Mouse (Mus musculus) liver, adult 2 months (tissue): ENCODE data around the gene Tdrd3.

Experiments used
- CTCF ChIP-seq: fragments of 200-500 bp; IDR thresholded peaks from 2 replicates; pipeline ENCODE4 v1.5.1; 2011; ENCODE audit warnings: low read depth, low read length, control low read depth
- POLR2A ChIP-seq: fragments of 200-500 bp; IDR thresholded peaks from 2 replicates; pipeline ENCODE4 v1.6.1; 2011; ENCODE audit warnings: low read length, control low read depth; ENCODE audit not compliant: insufficient read depth; ENCODE audit errors: extremely low read depth

DNA sequence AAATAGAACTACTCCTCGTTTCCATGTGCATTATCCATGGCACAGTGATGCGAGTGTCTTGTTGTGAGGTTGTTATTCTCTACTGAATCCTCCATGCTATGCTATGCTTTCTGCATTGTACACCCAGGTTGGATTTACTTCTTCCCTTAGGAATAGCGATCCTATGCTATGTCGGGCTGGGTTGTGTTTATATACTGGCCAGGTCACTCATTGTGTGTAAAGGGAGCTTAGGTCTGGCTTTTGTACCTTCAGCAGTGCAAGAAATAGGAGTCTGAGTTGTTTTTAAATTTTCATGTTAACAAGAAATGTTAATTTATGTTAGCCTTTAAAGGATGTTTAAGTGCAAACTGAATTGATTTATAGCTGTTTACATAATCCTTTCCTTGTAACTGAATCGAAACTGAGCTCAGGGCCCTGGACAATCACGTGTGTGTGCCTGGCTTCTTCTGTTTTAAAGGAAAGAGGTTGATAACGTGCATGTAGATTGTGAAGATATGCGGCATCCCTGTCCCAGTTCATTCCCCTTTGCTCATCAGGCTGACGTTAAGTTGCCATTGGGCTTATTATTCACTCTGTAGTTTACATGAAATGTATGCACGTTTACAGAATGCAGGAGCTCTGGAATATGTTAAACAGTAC lies 59.4 kb downstream of the Tdrd3 start:
- no peak for TF ChIP-seq POLR2A
- no peak for TF ChIP-seq CTCF
